12 mouse cellular contexts compared by ENCODE assay signal in genomic region chr14:62885146-62885545, GRCm38 (mm10). TPM values are rescaled to one million over a fixed set of nuclear protein-coding genes. Genes with fewer than 3 reads are reported as not detected.
DNase-seq lines count a peak whose midpoint lies in the region; ATAC-seq and TF ChIP-seq lines count a peak whose summit lies in the region.
"Had no signal": no experiment of that assay in that cellular context is flagged by ENCODE, and none has a peak within 500 bp of the region (broad histone marks: within the 10 kb centered on the region; RNA-seq: fewer than 3 reads in every experiment).

No protein-coding gene starts in this region.

- no peaks in the 10 kb centered on the region for H3K27me3 ChIP-seq in hindbrain, embryonic 13.5 days
- no peaks in the 10 kb centered on the region for H3K27me3 ChIP-seq in hindbrain, embryonic 14.5 days (ENCODE audit: control insufficient read depth, insufficient read depth, low read length)
- H3K27me3 ChIP-seq in lung, embryonic 15.5 days = no peaks in the 10 kb centered on the region
- no peaks in the 10 kb centered on the region for H3K27me3 ChIP-seq in liver, postnatal 0 days (ENCODE audit: insufficient read depth, low read length)
- H3K27me3 ChIP-seq: Patski had no signal

- WGBS in hindbrain, embryonic 13.5 days = 91% methylated on average over 2 of the region's 2 CpGs
- 100% methylated on average over 2 of the region's 2 CpGs for WGBS in hindbrain, embryonic 14.5 days
- WGBS in lung, embryonic 15.5 days = 88% methylated on average over 2 of the region's 2 CpGs
- 74% methylated on average over 2 of the region's 2 CpGs for WGBS in liver, postnatal 0 days (ENCODE audit: insufficient replicate concordance)

- 0 out of 2 replicates have a peak, but pooled peaks have one; percentile 36 for ATAC-seq in hindbrain, embryonic 13.5 days (ENCODE audit: low FRiP score)
- ATAC-seq in hindbrain, embryonic 14.5 days (ENCODE audit: low FRiP score) = no peak
- ATAC-seq in lung, embryonic 15.5 days (ENCODE audit: borderline replicate concordance, extremely low read depth, low FRiP score, low TSS enrichment) = 0 out of 2 replicates have a peak, but pooled peaks have one; percentile 49
- ATAC-seq in erythroid progenitor cell, adult 5-6 weeks (replicated peaks; ENCODE audit: low FRiP score, poor library complexity, severe bottlenecking) = peak; percentile 30
- ATAC-seq in liver, postnatal 0 days = no peak
- ATAC-seq: Patski had no signal

- peaks cover 21% of the 10 kb centered on the region for H3K4me1 ChIP-seq in hindbrain, embryonic 13.5 days (replicated peaks)
- peaks cover 15% of the 10 kb centered on the region for H3K4me1 ChIP-seq in hindbrain, embryonic 14.5 days (replicated peaks; ENCODE audit: control insufficient read depth, insufficient read depth, low read length)
- peaks cover 16% of the 10 kb centered on the region for H3K4me1 ChIP-seq in lung, embryonic 15.5 days
- peaks cover 17% of the 10 kb centered on the region for H3K4me1 ChIP-seq in liver, postnatal 0 days (ENCODE audit: insufficient read depth)

- no peak for DNase-seq in hindbrain, embryonic 14.5 days (ENCODE audit: low spot score)
- DNase-seq in lung, adult 18-20 months = no peak
- DNase-seq in liver, postnatal 0 days = no peak
- DNase-seq in cerebellum, postnatal 36 days = no peak
- DNase-seq in retina, postnatal 1 day = no peak
- DNase-seq: kidney, postnatal 14 days; thymus, adult 18-20 months had no signal

- no peak overlapping the region for H3K4me3 ChIP-seq in hindbrain, embryonic 13.5 days
- H3K4me3 ChIP-seq in hindbrain, embryonic 14.5 days (replicated peaks; ENCODE audit: low read length) = no peak overlapping the region
- H3K4me3 ChIP-seq in lung, embryonic 15.5 days = no peak overlapping the region
- H3K4me3 ChIP-seq in liver, postnatal 0 days (ENCODE audit: low read depth, low read length) = no peak overlapping the region
- H3K4me3 ChIP-seq: erythroblast, embryonic 14.5 days had no signal

- no peaks in the 10 kb centered on the region for H3K36me3 ChIP-seq in hindbrain, embryonic 13.5 days
- 0 out of 2 replicates have a peak, but pooled peaks cover 5% of the 10 kb centered on the region for H3K36me3 ChIP-seq in hindbrain, embryonic 14.5 days (replicated peaks; ENCODE audit: control insufficient read depth, insufficient read depth)
- H3K36me3 ChIP-seq in lung, embryonic 15.5 days = no peaks in the 10 kb centered on the region
- H3K36me3 ChIP-seq in liver, postnatal 0 days (replicated peaks; ENCODE audit: insufficient read depth, low read length) = no peaks in the 10 kb centered on the region

- H3K4me2 ChIP-seq in hindbrain, embryonic 13.5 days = no peak overlapping the region
- no peak overlapping the region for H3K4me2 ChIP-seq in hindbrain, embryonic 14.5 days (replicated peaks)
- H3K4me2 ChIP-seq in lung, embryonic 15.5 days = no peak overlapping the region
- H3K4me2 ChIP-seq in liver, postnatal 0 days (ENCODE audit: low read depth, low read length) = no peak overlapping the region

- no peak overlapping the region for H3K9ac ChIP-seq in hindbrain, embryonic 13.5 days
- no peak overlapping the region for H3K9ac ChIP-seq in hindbrain, embryonic 14.5 days
- H3K9ac ChIP-seq in lung, embryonic 15.5 days = no peak overlapping the region
- no peak overlapping the region for H3K9ac ChIP-seq in liver, postnatal 0 days (replicated peaks)

- TF ChIP-seq CTCF in liver, postnatal 0 days (IDR thresholded peaks at IDR 0.05; ENCODE audit: low read depth) = peak; percentile 26

- H3K27ac ChIP-seq in hindbrain, embryonic 13.5 days = no peak overlapping the region
- no peak overlapping the region for H3K27ac ChIP-seq in hindbrain, embryonic 14.5 days
- no peak overlapping the region for H3K27ac ChIP-seq in lung, embryonic 15.5 days
- H3K27ac ChIP-seq in liver, postnatal 0 days (ENCODE audit: low read depth) = no peak overlapping the region

- H3K9me3 ChIP-seq in hindbrain, embryonic 13.5 days = no peaks in the 10 kb centered on the region
- H3K9me3 ChIP-seq in hindbrain, embryonic 14.5 days (ENCODE audit: control insufficient read depth, low read length) = no peaks in the 10 kb centered on the region
- H3K9me3 ChIP-seq in lung, embryonic 15.5 days = no peaks in the 10 kb centered on the region
- H3K9me3 ChIP-seq in liver, postnatal 0 days (ENCODE audit: low read length) = no peaks in the 10 kb centered on the region

- TF ChIP-seq EP300 in liver, postnatal 0 days (IDR thresholded peaks at IDR 0.05; ENCODE audit: low read depth) = no peak

RNA-seq across cellular contexts. Expression of gene Wdfy2, which starts 47.7 kb away (rescaled TPM):
- 7.7 and 8.2 TPM in 2 replicates for polyA plus RNA-seq in hindbrain, embryonic 13.5 days (2015; fragmentation: Nextera tagmentation; extraction: Ambion mirVana)
- 11.0 and 12.0 TPM in 2 replicates for polyA plus RNA-seq in hindbrain, embryonic 14.5 days (2014; fragmentation: Nextera tagmentation; extraction: Ambion mirVana)
- polyA plus RNA-seq in lung, embryonic 15.5 days (2015; fragmentation: Nextera tagmentation; extraction: Ambion mirVana) = 6.2 and 6.3 TPM in 2 replicates
- 5.4 and 5.9 TPM in 2 replicates for total RNA-seq in erythroid progenitor cell, adult 5-6 weeks (2015; ENCODE audit: low replicate concordance)
- 3.3 and 4.9 TPM in 2 replicates for total RNA-seq in erythroid progenitor cell, adult 5-6 weeks (2017; ENCODE audit: low replicate concordance)
- 1.7 and 2.0 TPM in 2 replicates for polyA plus RNA-seq in liver, postnatal 0 days (2015; fragmentation: Nextera tagmentation; extraction: Ambion mirVana)

Comparison
In these comparisons a context has a peak if more than half of its experiments do, and no peak if none do; other contexts are left out.
1. ATAC-seq: peak in hindbrain, embryonic 13.5 days (single experiment), lung, embryonic 15.5 days (single experiment) and erythroid progenitor cell, adult 5-6 weeks (single experiment); none in hindbrain, embryonic 14.5 days (single experiment) and liver, postnatal 0 days (single experiment).